Mouse (Mus musculus): ENCODE measurements around the gene Hipk1.
"Not testable (repeated sequence)": the region's sequence is repeated elsewhere in the genome, so short reads cannot be mapped to it uniquely, and the experiment has no call there.

The Hipk1 gene

GRCm38 (mm10) chr3:103791230-103792110 is at the start of gene Hipk1:
Hipk1 (minus strand) TSS chr3:103791563.
- ChIA-PET POLR2A (interaction anchor here in 3 of 4 experiments (0.5 to 9.2 kb wide), 20 partner anchors 9 to 408 kb away, joined by 3 to 166 read pairs (median 4); partner anchors contain the start of genes Ap4b1 (in 3 of the 3), Dclre1b (in 3 of the 3), Gm43064 (in 3 of the 3) and Rsbn1 (in 1 of the 3)), CTCF (interaction anchor here in 2 of 4 experiments (0.5 to 1.0 kb wide), 2 partner anchors 18 to 833 kb away, joined by 3 to 4 read pairs; partner anchors contain the start of genes Ap4b1 (in 1 of the 2), Dclre1b (in 1 of the 2) and Gm43064 (in 1 of the 2))

- CTCF ChIA-PET = not testable (repeated sequence)
- POLR2A ChIA-PET = interaction anchor here in 1 of 4 experiments (0.6 kb wide), 1 partner anchor 275 kb away, joined by 3 read pairs; no protein-coding TSS in a partner anchor
Measured at GRCm38 (mm10) chr3:103840946-103841345, 49.6 kb upstream of the Hipk1 start.

- CTCF ChIA-PET = not testable (repeated sequence)
- POLR2A ChIA-PET = interaction anchor here in 3 of 4 experiments (0.7 to 1.3 kb wide), 9 partner anchors 11 to 625 kb away, joined by 3 to 7 read pairs (median 4); partner anchors contain the start of genes Ap4b1 (in 2 of the 3), Dclre1b (in 2 of the 3), Gm43064 (in 2 of the 3) and Rsbn1 (in 1 of the 3)
Measured at GRCm38 (mm10) chr3:103840195-103840594, 48.8 kb upstream of the Hipk1 start.

GRCm38 (mm10) chr3:103839711-103840110 is 48.3 kb upstream of the Hipk1 start:
- POLR2A ChIA-PET = interaction anchor here in 3 of 4 experiments (0.7 to 1.3 kb wide), 11 partner anchors 9 to 625 kb away, joined by 3 to 7 read pairs (median 3); partner anchors contain the start of genes Ap4b1 (in 2 of the 3), Dclre1b (in 2 of the 3), Gm43064 (in 2 of the 3) and Rsbn1 (in 1 of the 3)
- CTCF ChIA-PET = no interaction called here

- CTCF ChIA-PET = interaction anchor here in 2 of 4 experiments (0.5 kb wide), 2 partner anchors 51 to 52 kb away, joined by 3 to 5 read pairs; no protein-coding TSS in a partner anchor
- POLR2A ChIA-PET = interaction anchor here in 2 of 4 experiments (1.1 to 2.3 kb wide), 6 partner anchors 9 to 65 kb away, joined by 3 to 9 read pairs (median 4); no protein-coding TSS in a partner anchor
Measured at GRCm38 (mm10) chr3:103836453-103836852, 45.1 kb upstream of the Hipk1 start.

- CTCF ChIA-PET = interaction anchor here in 2 of 4 experiments (0.5 kb wide), 2 partner anchors 17 to 52 kb away, joined by 3 read pairs; no protein-coding TSS in a partner anchor
- POLR2A ChIA-PET = interaction anchor here in 2 of 4 experiments (1.1 to 2.3 kb wide), 4 partner anchors 8 to 65 kb away, joined by 3 to 9 read pairs (median 4); no protein-coding TSS in a partner anchor
Measured at GRCm38 (mm10) chr3:103835951-103836310, 44.6 kb upstream of the Hipk1 start.

GRCm38 (mm10) chr3:103835272-103835950 is 44.0 kb upstream of the Hipk1 start:
- ChIA-PET POLR2A (interaction anchor here in 2 of 4 experiments (1.2 to 2.3 kb wide), 3 partner anchors 15 to 64 kb away, joined by 3 to 9 read pairs (median 5); no protein-coding TSS in a partner anchor), CTCF (interaction anchor here in 1 of 4 experiments (0.5 kb wide), 1 partner anchor 17 kb away, joined by 3 read pairs; no protein-coding TSS in a partner anchor)

GRCm38 (mm10) chr3:103834001-103834400 is 42.6 kb upstream of the Hipk1 start:
- ChIA-PET POLR2A (no interaction called here), CTCF (interaction anchor here in 1 of 4 experiments (0.5 kb wide), 1 partner anchor 665 kb away, joined by 6 read pairs; no protein-coding TSS in a partner anchor)

- CTCF ChIA-PET = interaction anchor here in 1 of 4 experiments (0.6 kb wide), 1 partner anchor 692 kb away, joined by 3 read pairs; no protein-coding TSS in a partner anchor
Measured at GRCm38 (mm10) chr3:103832426-103832825, 41.1 kb upstream of the Hipk1 start, which contains the start of gene Bcl2l15. Bcl2l15 (plus strand) TSS chr3:103832601.

GRCm38 (mm10) chr3:103831146-103831545 is 39.8 kb upstream of the Hipk1 start:
- ChIA-PET POLR2A (interaction anchor here in 1 of 4 experiments (0.7 to 2.3 kb wide), 3 partner anchors 19 to 51 kb away, joined by 3 to 7 read pairs (median 4); no protein-coding TSS in a partner anchor), CTCF (no interaction called here)

More at GRCm38 (mm10) chr3:103832426-103832825, 41.1 kb upstream of the Hipk1 start, which contains the start of gene Bcl2l15:
- POLR2A ChIA-PET = interaction anchor here in 3 of 4 experiments (0.6 to 0.9 kb wide), 4 partner anchors 61 to 594 kb away, joined by 3 to 4 read pairs (median 4); no protein-coding TSS in a partner anchor

GRCm38 (mm10) chr3:103830681-103831080 is 39.3 kb upstream of the Hipk1 start:
- POLR2A ChIA-PET = interaction anchor here in 1 of 4 experiments (1.2 to 2.3 kb wide), 4 partner anchors 9 to 83 kb away, joined by 3 to 7 read pairs (median 4); partner anchors contain the start of gene Rsbn1

GRCm38 (mm10) chr3:103829036-103829435 is 37.7 kb upstream of the Hipk1 start:
- ChIA-PET POLR2A (interaction anchor here in 1 of 4 experiments (1.3 to 1.8 kb wide), 3 partner anchors 22 to 85 kb away, joined by 3 to 6 read pairs (median 4); partner anchors contain the start of gene Rsbn1), CTCF (no interaction called here)

More at GRCm38 (mm10) chr3:103830681-103831080, 39.3 kb upstream of the Hipk1 start:
- CTCF ChIA-PET = not testable (repeated sequence)

GRCm38 (mm10) chr3:103827548-103827947 is 36.2 kb upstream of the Hipk1 start:
- ChIA-PET CTCF (interaction anchor here in 1 of 4 experiments (1.4 kb wide), 1 partner anchor 24 kb away, joined by 3 read pairs; no protein-coding TSS in a partner anchor), POLR2A (interaction anchor here in 1 of 4 experiments (1.1 to 1.2 kb wide), 2 partner anchors 9 to 34 kb away, joined by 3 read pairs; no protein-coding TSS in a partner anchor)

- CTCF ChIA-PET = no interaction called here
- POLR2A ChIA-PET = interaction anchor here in 2 of 4 experiments (0.8 to 3.3 kb wide), 5 partner anchors 17 to 103 kb away, joined by 3 to 65 read pairs (median 12); partner anchors contain the start of genes Hipk1 (in 2 of the 2) and Rsbn1 (in 2 of the 2)
Measured at GRCm38 (mm10) chr3:103810967-103811366, 19.6 kb upstream of the Hipk1 start.

- POLR2A ChIA-PET = interaction anchor here (0.6 to 3.3 kb wide), 40 partner anchors 11 to 829 kb away, joined by 3 to 65 read pairs (median 4); partner anchors contain the start of genes Hipk1 (in 3 of the 4), Rsbn1 (in 2 of the 4), Magi3 (in 1 of the 4) and Slc16a1 (in 1 of the 4)
- CTCF ChIA-PET = interaction anchor here in 3 of 4 experiments (0.6 to 1.1 kb wide), 5 partner anchors 18 to 72 kb away, joined by 3 to 8 read pairs (median 3); partner anchors contain the start of genes Hipk1 (in 1 of the 3) and Olfml3 (in 1 of the 3)
Measured at GRCm38 (mm10) chr3:103809799-103810150, 18.4 kb upstream of the Hipk1 start.

GRCm38 (mm10) chr3:103808891-103809798 is 17.8 kb upstream of the Hipk1 start, which contains the start of the genes Dclre1b, Ap4b1 and Gm43064:
Dclre1b (minus strand) TSS chr3:103809444.
Ap4b1 (plus strand) TSS chr3:103809520.
Gm43064 (plus strand) TSS chr3:103809573.
- POLR2A ChIA-PET = interaction anchor here (0.5 to 3.3 kb wide), 44 partner anchors 11 to 830 kb away, joined by 3 to 65 read pairs (median 4); partner anchors contain the start of genes Hipk1 (in 3 of the 4), Rsbn1 (in 2 of the 4), Magi3 (in 1 of the 4) and Slc16a1 (in 1 of the 4)
- CTCF ChIA-PET = interaction anchor here (0.6 to 1.1 kb wide), 5 partner anchors 17 to 71 kb away, joined by 3 to 5 read pairs (median 3); partner anchors contain the start of genes Hipk1 (in 1 of the 4) and Olfml3 (in 1 of the 4)
